Mouse (Mus musculus) cortical plate, adult 2 months (tissue): ENCODE measurements around the gene Olfr68.
"Not testable (repeated sequence)": the region's sequence is repeated elsewhere in the genome, so short reads cannot be mapped to it uniquely, and the experiment has no call there.

Experiments
- CTCF ChIP-seq: fragments of 200-500 bp; IDR thresholded peaks from 2 replicates; pipeline ENCODE4 v1.5.1; 2011; ENCODE audit warnings: mild to moderate bottlenecking, control low read depth, low read length; ENCODE audit not compliant: insufficient read depth; ENCODE audit errors: extremely low read depth
- POLR2A ChIP-seq: fragments of 200-500 bp; IDR thresholded peaks from 2 replicates; pipeline ENCODE4 v1.6.1; 2011; ENCODE audit warnings: mild to moderate bottlenecking, low read length, control low read depth; ENCODE audit not compliant: insufficient read depth; ENCODE audit errors: extremely low read depth

DNA sequence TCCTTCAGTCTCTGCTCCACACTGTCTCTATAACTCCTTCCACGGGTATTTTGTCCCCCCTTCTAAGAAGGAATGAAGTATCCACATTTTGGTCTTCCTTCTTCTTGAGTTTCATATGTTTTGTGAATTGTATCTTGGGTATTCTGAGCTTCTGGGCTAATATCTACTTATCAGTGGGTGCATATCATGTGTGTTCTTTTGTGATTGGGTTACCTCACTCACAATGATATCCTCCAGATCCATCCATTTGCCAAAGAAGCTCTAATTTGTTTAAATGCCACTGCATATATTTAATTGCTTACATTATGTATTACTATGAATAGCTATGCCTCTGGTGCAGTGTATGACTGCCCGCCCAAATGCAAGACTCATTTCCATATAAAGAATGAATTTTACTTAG is 28.6 kb upstream of the Olfr68 start:
- not testable (repeated sequence) for TF ChIP-seq CTCF, POLR2A
